ENCODE assay signal across 17 mouse cellular contexts in the genomic region with DNA sequence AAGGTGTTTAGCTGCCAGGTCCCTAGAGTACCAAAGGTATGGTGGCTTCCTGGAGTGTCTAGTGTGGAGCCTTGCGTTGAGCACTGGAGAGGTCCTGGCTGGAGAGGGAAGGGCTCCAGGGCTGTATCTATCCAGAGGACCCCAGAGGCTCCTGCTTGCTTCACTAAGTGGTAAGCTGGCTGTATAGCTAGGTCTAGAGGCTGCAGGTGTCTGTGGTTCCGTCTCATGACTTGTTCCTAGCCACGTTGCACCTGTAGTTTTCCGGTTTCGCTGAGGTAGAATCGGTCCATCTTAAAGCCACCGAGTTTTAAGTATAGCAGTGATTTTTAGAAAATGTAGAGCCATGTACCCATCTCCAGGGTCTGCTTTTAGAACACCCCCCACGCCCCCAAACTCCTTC. TPM values are rescaled to one million over a fixed set of nuclear protein-coding genes. Genes with fewer than 3 reads are reported as not detected.
A peak's percentile ranks its signal among the peaks of the same experiment; 100 is the strongest.
DNase-seq lines count a peak whose midpoint lies in the region; ATAC-seq and TF ChIP-seq lines count a peak whose summit lies in the region.
"Had no signal": no experiment of that assay in that cellular context is flagged by ENCODE, and none has a peak within 500 bp of the region (broad histone marks: within the 10 kb centered on the region; RNA-seq: fewer than 3 reads in every experiment).

No protein-coding gene starts in this region.

- intact Hi-C loops in heart, postnatal 14 days (cut with DNase I) = no loop called here

- H3K27ac ChIP-seq in heart, embryonic 12.5 days (ENCODE audit: poor library complexity, severe bottlenecking) = peak overlapping the region; percentile 15; the same call in 1 of the 2 replicates
- H3K27ac ChIP-seq in forebrain, postnatal 0 days (ENCODE audit: low read depth, low read length) = no peak overlapping the region
- H3K27ac ChIP-seq: forebrain, embryonic 12.5 days; limb, embryonic 13.5 days had no signal

- H3K9ac ChIP-seq in heart, embryonic 12.5 days = peak overlapping the region; percentile 15; the same call in 1 of the 2 replicates
- no peak overlapping the region; the same call in 1 of the 2 replicates for H3K9ac ChIP-seq in forebrain, postnatal 0 days
- H3K9ac ChIP-seq: forebrain, embryonic 12.5 days; limb, embryonic 13.5 days had no signal

- 83% methylated on average over 8 of the region's 8 CpGs for WGBS in heart, embryonic 12.5 days
- 91% methylated on average over 8 of the region's 8 CpGs for WGBS in forebrain, postnatal 0 days

- H3K79me2 ChIP-seq in myocyte (ENCODE audit: control insufficient read depth, insufficient read depth) = peaks cover 78% of the 10 kb centered on the region

- ATAC-seq in heart, embryonic 12.5 days (ENCODE audit: insufficient number of reproducible peaks, low FRiP score) = no peak
- no peak for ATAC-seq in forebrain, postnatal 0 days

- TF ChIP-seq POLR2A in myocyte (IDR thresholded peaks at IDR 0.05; ENCODE audit: insufficient read length, low read depth) = no peak

- TF ChIP-seq CTCF in forebrain, postnatal 0 days (IDR thresholded peaks at IDR 0.05; ENCODE audit: low read depth) = no peak

- peaks cover 77% of the 10 kb centered on the region for H3K4me1 ChIP-seq in heart, embryonic 12.5 days (replicated peaks)
- peaks cover 18% of the 10 kb centered on the region; the same call in 1 of the 2 replicates for H3K4me1 ChIP-seq in forebrain, postnatal 0 days (ENCODE audit: insufficient read depth)

- DNase-seq in heart, postnatal 14 days = no peak
- peak; percentile 4 for DNase-seq in kidney, postnatal 10 days
- no peak for DNase-seq in kidney, adult 8-10 months
- DNase-seq in brain, adult 2 months (ENCODE audit: low read depth, low spot score) = peak; percentile 10
- no peak for DNase-seq in adrenal gland, adult 8-10 months
- no peak for DNase-seq in forebrain, postnatal 0 days
- DNase-seq: embryo, embryonic 11 days; thymus, adult 18-20 months had no signal

- no peak overlapping the region for H3ac ChIP-seq in myocyte (ENCODE audit: control insufficient read depth, insufficient read length)

- H3K9me3 ChIP-seq in heart, embryonic 12.5 days (replicated peaks) = no peaks in the 10 kb centered on the region
- H3K9me3 ChIP-seq in forebrain, postnatal 0 days (ENCODE audit: low read length) = no peaks in the 10 kb centered on the region
- H3K9me3 ChIP-seq: forebrain, embryonic 12.5 days; limb, embryonic 13.5 days; midbrain, embryonic 10.5 days had no signal

- H3K36me3 ChIP-seq in heart, embryonic 12.5 days = no peaks in the 10 kb centered on the region
- H3K36me3 ChIP-seq in myocyte (ENCODE audit: control insufficient read depth, insufficient read depth) = no peaks in the 10 kb centered on the region
- no peaks in the 10 kb centered on the region for H3K36me3 ChIP-seq in forebrain, postnatal 0 days (ENCODE audit: insufficient read depth)
- H3K36me3 ChIP-seq: forebrain, embryonic 12.5 days; limb, embryonic 13.5 days; midbrain, embryonic 10.5 days had no signal

- no peaks in the 10 kb centered on the region for H3K27me3 ChIP-seq in heart, embryonic 12.5 days (replicated peaks)
- no peaks in the 10 kb centered on the region for H3K27me3 ChIP-seq in myocyte (ENCODE audit: control insufficient read depth, insufficient read depth, insufficient read length)
- H3K27me3 ChIP-seq in forebrain, postnatal 0 days (ENCODE audit: insufficient read depth, low read length) = no peaks in the 10 kb centered on the region
- H3K27me3 ChIP-seq: limb, embryonic 13.5 days had no signal

- peak overlapping the region; percentile 58 for H3K4me2 ChIP-seq in heart, embryonic 12.5 days
- H3K4me2 ChIP-seq in myocyte (ENCODE audit: low read depth) = peak overlapping the region; percentile 90
- no peak overlapping the region for H3K4me2 ChIP-seq in forebrain, postnatal 0 days (ENCODE audit: low read depth)
- H3K4me2 ChIP-seq: forebrain, embryonic 12.5 days; limb, embryonic 13.5 days had no signal

- 0 out of 2 replicates have a peak overlapping the region, but pooled peaks have one; percentile 4 for H3K4me3 ChIP-seq in heart, embryonic 12.5 days
- H3K4me3 ChIP-seq in myocyte = peak overlapping the region; percentile 20
- H3K4me3 ChIP-seq in forebrain, postnatal 0 days (ENCODE audit: low read depth, low read length) = no peak overlapping the region
- H3K4me3 ChIP-seq: forebrain, embryonic 12.5 days; limb, embryonic 13.5 days; midbrain, embryonic 10.5 days had no signal

TF ChIP-seq in myocyte, 11 proteins besides CTCF, POLR2A, EP300 and RAD21:
- TF ChIP-seq TCF12 (IDR thresholded peaks at IDR 0.05; ENCODE audit: insufficient read depth, poor library complexity, severe bottlenecking) (no peak), TCF3 (IDR thresholded peaks at IDR 0.05; ENCODE audit: insufficient read length, low read depth) (no peak), USF1 (IDR thresholded peaks at IDR 0.05; ENCODE audit: low read depth) (no peak), MYOG (IDR thresholded peaks at IDR 0.05; ENCODE audit: control insufficient read depth in 1 of 3, insufficient read depth in 1 of 3, insufficient read length in 2 of 3, low read depth in 2 of 3) (no peak), POLR2AphosphoS2 (IDR thresholded peaks at IDR 0.05; ENCODE audit: insufficient read length, low read depth) (no peak), E2F4 (IDR thresholded peaks at IDR 0.05; ENCODE audit: insufficient read depth) (no peak), MYOD1 (IDR thresholded peaks at IDR 0.05; ENCODE audit: control insufficient read depth in 1 of 3, insufficient read length in 2 of 3, low read depth in 2 of 3) (no peak), SRF (IDR thresholded peaks at IDR 0.05; ENCODE audit: control insufficient read depth, insufficient read length, low read depth) (no peak), REST (IDR thresholded peaks at IDR 0.05; ENCODE audit: insufficient read depth, insufficient read length) (no peak), MAX (IDR thresholded peaks at IDR 0.05; ENCODE audit: low read depth) (no peak), CEBPB (IDR thresholded peaks at IDR 0.05; ENCODE audit: insufficient read depth, poor library complexity, severe bottlenecking) (no peak)

RNA-seq across cellular contexts. Expression of a gene that starts 24.6 kb away (rescaled TPM):
- polyA plus RNA-seq in heart, embryonic 12.5 days (2016; fragmentation: Nextera tagmentation; extraction: Ambion mirVana) = not detected in 2 replicates
- not detected for total RNA-seq in heart, postnatal 14 days (2021)
- 0.06 TPM for polyA plus RNA-seq in myocyte (2012; fragmentation: generic; extraction: Trizol)
- total RNA-seq in adrenal gland, adult 8-10 months (2022) = under 1 TPM in 2 of 4 experiments, not detected in 2; 0.09 to 0.25 TPM
- total RNA-seq in forebrain, postnatal 0 days (2014; rRNA removed) = 0.08 TPM in 1 of 2 replicates, not detected in the other
- not detected in 2 replicates for polyA plus RNA-seq in forebrain, postnatal 0 days (2015; fragmentation: Nextera tagmentation; extraction: Ambion mirVana)
- total RNA-seq: granulocyte monocyte progenitor cell, adult 5-6 weeks; layer of hippocampus, adult 8-10 months had no signal
- polyA plus RNA-seq: activated CD4-positive, CD25-positive, alpha-beta regulatory T cell, adult 4 months; forebrain, embryonic 12.5 days; limb, embryonic 13.5 days; midbrain, embryonic 10.5 days; small intestine, adult 2 months had no signal

RNA-seq across cellular contexts. Expression of a gene that starts 44.3 kb away (rescaled TPM):
- polyA plus RNA-seq in heart, embryonic 12.5 days (2016; fragmentation: Nextera tagmentation; extraction: Ambion mirVana) = 22.7 and 23.2 TPM in 2 replicates
- 10 to 100 TPM; 28.4 to 31.5 TPM for total RNA-seq in heart, postnatal 14 days (2021)
- 12.0 TPM for polyA plus RNA-seq in myocyte (2012; fragmentation: generic; extraction: Trizol)
- total RNA-seq in adrenal gland, adult 8-10 months (2022) = 100 to 1,000 TPM in 2 of 4 experiments, 10 to 100 TPM in 2; 62.6 to 149 (median 97.9) TPM
- total RNA-seq in forebrain, postnatal 0 days (2014; rRNA removed) = 27.7 and 29.1 TPM in 2 replicates
- polyA plus RNA-seq in forebrain, postnatal 0 days (2015; fragmentation: Nextera tagmentation; extraction: Ambion mirVana) = 19.3 and 25.7 TPM in 2 replicates

RNA-seq across cellular contexts. Expression of a gene that starts 48.0 kb away (rescaled TPM):
- 4.8 and 4.9 TPM in 2 replicates for polyA plus RNA-seq in heart, embryonic 12.5 days (2016; fragmentation: Nextera tagmentation; extraction: Ambion mirVana)
- total RNA-seq in heart, postnatal 14 days (2021) = 1 to 10 TPM; 8.7 to 9.1 TPM
- 12.1 TPM for polyA plus RNA-seq in myocyte (2012; fragmentation: generic; extraction: Trizol)
- total RNA-seq in adrenal gland, adult 8-10 months (2022) = 10 to 100 TPM; 10.7 to 13.3 (median 12.0) TPM
- total RNA-seq in forebrain, postnatal 0 days (2014; rRNA removed) = 13.8 and 15.8 TPM in 2 replicates
- polyA plus RNA-seq in forebrain, postnatal 0 days (2015; fragmentation: Nextera tagmentation; extraction: Ambion mirVana) = 3.5 and 5.3 TPM in 2 replicates

Comparison
In these comparisons a context has a peak if more than half of its experiments do, and no peak if none do; other contexts are left out.
1. DNase-seq: peak in kidney, postnatal 10 days (single experiment) and brain, adult 2 months (single experiment); none in heart, postnatal 14 days (0 of 2), kidney, adult 8-10 months (0 of 2), adrenal gland, adult 8-10 months (single experiment) and forebrain, postnatal 0 days (single experiment).